Comparison of ENCODE assay signal across 16 mouse cellular contexts in genomic region chr10:110982771-110983170, GRCm38 (mm10).
"Had no signal": no experiment of that assay in that cellular context is flagged by ENCODE, and none has a peak within 500 bp of the region (broad histone marks: within the 10 kb centered on the region; RNA-seq: fewer than 3 reads in every experiment).

No protein-coding gene starts in this region.

- H3K9ac ChIP-seq: intestine, embryonic 15.5 days; limb, embryonic 12.5 days; liver, embryonic 15.5 days; lung, embryonic 15.5 days; midbrain, embryonic 15.5 days; neural tube, embryonic 12.5 days had no signal

- ATAC-seq: intestine, embryonic 15.5 days; midbrain, embryonic 15.5 days had no signal

- H3K4me3 ChIP-seq: intestine, embryonic 15.5 days; layer of hippocampus, adult 2 months; limb, embryonic 12.5 days; liver, embryonic 15.5 days; lung, embryonic 15.5 days; megakaryocyte, embryonic 14.5 days; midbrain, embryonic 15.5 days; neural tube, embryonic 12.5 days had no signal

- H3K27me3 ChIP-seq: intestine, embryonic 15.5 days; limb, embryonic 12.5 days; liver, embryonic 15.5 days; lung, embryonic 15.5 days; megakaryocyte, embryonic 14.5 days; midbrain, embryonic 15.5 days; neural tube, embryonic 12.5 days had no signal

- H3K4me1 ChIP-seq: intestine, embryonic 15.5 days; limb, embryonic 12.5 days; lung, embryonic 15.5 days; midbrain, embryonic 15.5 days; neural tube, embryonic 12.5 days had no signal

- DNase-seq: liver; lung, postnatal 14 days; spleen, adult 18-20 months; thymus, adult 18-20 months; thymus, postnatal 14 days had no signal

- H3K9me3 ChIP-seq: intestine, embryonic 15.5 days; limb, embryonic 12.5 days; liver, embryonic 15.5 days; lung, embryonic 15.5 days; megakaryocyte, embryonic 14.5 days; midbrain, embryonic 15.5 days; neural tube, embryonic 12.5 days had no signal

- H3K36me3 ChIP-seq: intestine, embryonic 15.5 days had no signal

- H3K27ac ChIP-seq: intestine, embryonic 15.5 days; kidney, postnatal 0 days; layer of hippocampus, adult 2 months; limb, embryonic 12.5 days; liver, embryonic 15.5 days; lung, embryonic 15.5 days; macrophage; midbrain, embryonic 15.5 days; neural tube, embryonic 12.5 days had no signal

- H3K4me2 ChIP-seq: intestine, embryonic 15.5 days; limb, embryonic 12.5 days; liver, embryonic 15.5 days; lung, embryonic 15.5 days; midbrain, embryonic 11.5 days; midbrain, embryonic 15.5 days; neural tube, embryonic 12.5 days had no signal
